Mouse (Mus musculus) naive thymus-derived CD4-positive, alpha-beta T cell, adult 5 months (primary cell): ENCODE data around the gene Tmprss15. TPM values are rescaled to one million over a fixed set of nuclear protein-coding genes. Genes with fewer than 3 reads are reported as not detected.

Source experiments
- polyA plus RNA-seq: library from polyadenylated mRNA; unstranded; fragments of 100-300 nt; shearing (Covaris generic); gene quantifications from one replicate; pipeline ENCODE4 v1.2.1, GENCODE M21; 2017

Tmprss15 gene
- polyA plus RNA-seq, result not detected

GRCm38 (mm10) chr16:79090997-79091396 is at the start of gene Tmprss15:
Gene Tmprss15 (minus strand): TSS chr16:79091097.

GRCm38 (mm10) chr16:78930382-78931286 is 160.3 kb downstream of the Tmprss15 start, which contains the start of gene Chodl:
Gene Chodl (plus strand): TSS chr16:78930948.

Other genes starting within 250 kb of the Tmprss15 start
- gene Chodl, start 160.1 kb downstream of the Tmprss15 start, polyA plus RNA-seq, result not detected